Mouse (Mus musculus) skeletal muscle tissue, adult 2 months (tissue): ENCODE measurements around the gene Hcls1.

Experiments used
- DNase-seq: peaks from one replicate; pipeline ENCODE4 v3.0.0-alpha.2; 2012; ENCODE audit warnings: low read depth, low spot score

The Hcls1 gene

GRCm38 (mm10) chr16:36989493-36989892, 54.7 kb downstream of the Hcls1 start:
- peak; percentile 89 for DNase-seq

DNA sequence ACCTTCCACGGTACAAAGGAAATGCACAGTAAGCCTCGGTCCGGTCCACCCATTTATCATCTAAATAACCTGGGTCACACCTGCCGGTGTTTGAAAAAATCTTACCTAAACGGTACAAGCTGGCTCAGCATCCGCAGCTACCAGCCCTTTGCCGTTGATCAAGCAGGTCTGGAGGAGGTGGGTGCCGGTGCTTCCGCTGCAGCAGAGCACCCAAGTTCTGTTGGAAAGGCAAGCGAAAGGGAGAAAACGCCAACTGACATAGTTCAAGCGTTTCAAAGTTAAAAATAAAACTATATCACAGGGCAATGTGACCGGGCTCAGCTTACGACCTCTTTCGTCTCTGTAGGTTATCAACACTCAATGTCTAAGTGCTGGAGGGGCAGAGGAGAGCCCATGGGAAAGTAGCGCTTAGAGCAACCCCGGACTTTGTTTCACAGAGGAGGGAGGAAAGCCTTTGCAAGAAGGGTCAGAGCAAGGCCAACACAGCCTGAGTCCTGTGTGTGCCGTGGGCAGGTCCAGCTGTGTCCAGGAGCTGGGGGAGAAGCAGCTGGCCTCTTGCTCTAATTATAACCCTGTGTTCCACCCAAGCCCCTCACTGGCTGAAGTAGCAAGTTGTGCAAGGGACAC, 55.3 kb downstream of the Hcls1 start, which contains the start of gene Fbxo40:
TSS of gene Fbxo40 (minus strand) at position 469 of the 627 bp plus-strand sequence.
- DNase-seq = peak; percentile 76

- no peak for DNase-seq
Measured at GRCm38 (mm10) chr16:36997650-36998049, 62.9 kb downstream of the Hcls1 start.

- DNase-seq = no peak
Measured at GRCm38 (mm10) chr16:36999366-36999972, 64.7 kb downstream of the Hcls1 start.

- DNase-seq = no peak
Measured at GRCm38 (mm10) chr16:37009262-37009661, 74.5 kb downstream of the Hcls1 start.

- peak; percentile 54 for DNase-seq
Measured at GRCm38 (mm10) chr16:37010370-37010769, 75.6 kb downstream of the Hcls1 start.

GRCm38 (mm10) chr16:37011061-37011921, 76.5 kb downstream of the Hcls1 start, which contains the start of gene Polq:
Polq (plus strand) TSS chr16:37011786.
- peak; percentile 85 for DNase-seq

- no peak for DNase-seq
Measured at GRCm38 (mm10) chr16:37011922-37012289, 77.1 kb downstream of the Hcls1 start.

GRCm38 (mm10) chr16:37012336-37012735, 77.6 kb downstream of the Hcls1 start:
- DNase-seq = no peak
